Comparison of ENCODE assay signal across 19 mouse cellular contexts in genomic region chr10:95287351-95287750, GRCm38 (mm10).
"Had no signal": no experiment of that assay in that cellular context is flagged by ENCODE, and none has a peak within 500 bp of the region (broad histone marks: within the 10 kb centered on the region; RNA-seq: fewer than 3 reads in every experiment).

No protein-coding gene starts in this region.

- H3K4me3 ChIP-seq: limb, embryonic 13.5 days; liver, embryonic 15.5 days; midbrain, embryonic 12.5 days; neural tube, embryonic 13.5 days had no signal

- H3K4me2 ChIP-seq: limb, embryonic 13.5 days; liver, embryonic 11.5 days; liver, embryonic 15.5 days; lung, embryonic 14.5 days; midbrain, embryonic 12.5 days; neural tube, embryonic 13.5 days had no signal

- H3K9ac ChIP-seq: limb, embryonic 13.5 days; liver, embryonic 15.5 days; lung, embryonic 14.5 days; midbrain, embryonic 12.5 days; neural tube, embryonic 13.5 days had no signal

- ATAC-seq: midbrain, embryonic 16.5 days had no signal

- H3K36me3 ChIP-seq: limb, embryonic 13.5 days; liver, embryonic 15.5 days; midbrain, embryonic 12.5 days; neural tube, embryonic 13.5 days had no signal

- H3K27ac ChIP-seq: limb, embryonic 13.5 days; liver, embryonic 15.5 days; midbrain, embryonic 12.5 days; neural tube, embryonic 13.5 days had no signal

- H3K9me3 ChIP-seq: limb, embryonic 13.5 days; liver, embryonic 15.5 days; midbrain, embryonic 12.5 days; neural tube, embryonic 13.5 days had no signal

- H3K4me1 ChIP-seq: midbrain, embryonic 12.5 days; neural tube, embryonic 13.5 days had no signal

- H3K27me3 ChIP-seq: limb, embryonic 13.5 days; liver, embryonic 15.5 days; midbrain, embryonic 12.5 days; neural tube, embryonic 13.5 days had no signal

- DNase-seq: kidney, adult 8-10 months; kidney, postnatal 25 days; layer of hippocampus, adult 9-11 months; layer of hippocampus, postnatal 36 days; left cerebral cortex, postnatal 4 days; lung, embryonic 14.5 days; lung, postnatal 10 days; lung, postnatal 4 days; retina, postnatal 1 day; right cerebral cortex, postnatal 4 days; spleen, adult 18-20 months; thymus, adult 18-20 months; thymus, postnatal 14 days had no signal
